Mouse (Mus musculus): ENCODE results near the gene Foxo1.

Foxo1 gene

DNA sequence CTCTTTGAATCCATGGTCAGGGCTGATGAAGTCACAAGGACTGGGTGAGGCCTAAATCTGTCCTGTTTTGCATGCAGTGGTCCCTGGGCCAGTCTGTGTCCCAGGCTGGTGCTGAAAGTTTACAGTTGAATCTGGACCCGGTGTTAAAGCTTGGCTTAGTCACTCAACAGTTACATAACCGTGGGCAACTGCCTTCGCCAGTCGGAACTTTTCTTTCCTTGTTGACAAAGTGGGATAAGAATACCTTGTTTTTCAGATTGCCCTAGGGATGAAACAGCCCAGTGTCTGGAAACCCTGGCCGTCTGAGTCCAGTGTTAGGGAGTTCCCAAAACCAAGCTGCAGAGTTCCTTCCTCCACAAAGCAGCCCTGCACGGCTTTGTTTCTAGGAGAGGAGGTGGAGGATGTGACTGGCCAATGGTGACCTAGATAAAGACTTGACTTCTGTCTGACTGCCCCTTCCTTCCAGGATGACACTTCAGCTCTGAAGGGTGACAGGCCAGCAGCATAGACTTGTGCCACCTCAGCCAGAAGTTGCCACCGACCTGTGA is 101.8 kb downstream of the Foxo1 start:
- no peak for DNase-seq

GRCm38 (mm10) chr3:52376974-52377373 is 108.8 kb downstream of the Foxo1 start:
- DNase-seq = peak; percentile 36

DNA sequence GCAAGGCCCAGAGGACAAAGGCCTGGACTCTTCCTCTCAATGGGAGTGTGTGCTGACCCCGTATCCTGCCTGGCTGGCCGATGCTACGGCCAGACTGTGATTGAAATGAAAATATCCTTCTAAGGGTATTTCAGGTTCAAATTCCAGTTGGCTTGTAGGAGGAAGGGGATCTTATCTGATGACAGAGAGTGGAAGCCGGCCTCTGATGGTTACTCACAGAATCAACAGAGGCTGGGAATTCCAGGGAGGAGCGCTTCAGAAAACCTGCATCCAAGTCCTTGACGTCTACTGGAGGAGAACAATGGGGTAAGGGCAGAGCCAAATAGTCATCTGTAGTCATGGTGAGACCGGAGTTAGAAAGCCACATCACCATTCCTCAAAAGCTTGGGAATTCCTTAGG is 115.2 kb downstream of the Foxo1 start:
- DNase-seq = peak; percentile 36

GRCm38 (mm10) chr3:52386343-52386742 is 118.2 kb downstream of the Foxo1 start:
- DNase-seq = no peak

DNA sequence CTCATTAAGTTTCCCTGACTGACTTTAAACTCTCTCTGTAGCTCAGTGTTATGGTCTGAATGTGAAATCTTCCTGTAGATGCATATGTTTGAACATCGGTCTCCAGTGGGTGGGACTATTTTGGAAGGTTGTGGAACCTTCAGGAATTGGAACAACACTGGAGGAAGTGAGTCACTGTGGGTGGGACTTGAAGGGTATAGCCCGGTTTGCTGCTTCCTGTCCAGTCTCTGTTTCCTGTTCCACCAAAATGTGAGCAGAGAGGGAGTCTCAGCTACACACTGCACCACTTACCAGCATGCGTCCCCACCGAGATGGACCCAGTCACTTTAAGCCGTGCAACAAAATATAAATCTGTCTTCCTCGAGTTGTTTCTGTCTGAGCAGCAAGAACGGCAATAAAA is 122.2 kb downstream of the Foxo1 start:
- DNase-seq = no peak

- no peak for DNase-seq
Measured at GRCm38 (mm10) chr3:52390766-52391665, 122.9 kb downstream of the Foxo1 start.

DNA sequence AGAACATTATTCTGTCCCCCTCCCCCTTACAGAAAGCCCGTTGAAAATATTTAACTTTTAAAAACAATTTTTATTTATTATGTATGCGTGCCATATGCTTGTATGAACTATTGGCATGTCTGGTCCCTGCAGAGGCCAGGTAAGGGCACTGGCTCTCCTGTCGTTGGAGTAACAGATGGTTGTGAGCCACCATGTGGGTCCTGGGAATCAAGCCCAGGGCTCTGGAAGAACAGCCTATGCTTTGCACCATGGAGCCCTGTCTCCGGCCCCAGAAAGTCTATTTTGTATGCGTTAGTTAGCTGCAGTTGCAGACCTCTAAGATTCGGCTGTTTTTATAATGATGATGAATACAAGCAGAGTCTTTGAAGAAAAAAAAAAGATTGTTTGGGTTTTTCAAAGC is 123.8 kb downstream of the Foxo1 start:
- DNase-seq = no peak

GRCm38 (mm10) chr3:52392521-52392920 is 124.4 kb downstream of the Foxo1 start:
- no peak for DNase-seq

DNA sequence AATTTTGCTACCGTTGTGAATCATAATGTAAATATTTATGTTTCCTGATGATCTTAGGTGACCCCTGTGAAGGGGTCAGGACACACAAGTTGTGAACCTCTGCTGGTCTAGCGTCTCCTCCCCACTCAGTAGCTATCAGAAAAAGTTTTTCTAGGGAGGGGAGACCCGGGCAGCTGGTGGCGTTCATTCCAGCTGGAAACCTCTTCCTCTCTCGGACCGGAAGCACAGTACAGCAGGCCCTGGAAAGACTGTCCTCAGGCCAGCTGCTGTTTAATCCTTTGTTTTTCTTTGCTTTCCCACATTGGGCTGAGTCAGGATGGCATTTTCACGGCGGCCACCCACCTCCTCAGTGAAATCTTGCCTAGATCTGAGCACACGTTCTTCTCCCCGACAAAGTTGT is 125.0 kb downstream of the Foxo1 start:
- DNase-seq = no peak

GRCm38 (mm10) chr3:52396121-52396731 is 128.1 kb downstream of the Foxo1 start:
- DNase-seq = no peak

GRCm38 (mm10) chr3:52396951-52397615 is 128.9 kb downstream of the Foxo1 start:
- no peak for DNase-seq

DNA sequence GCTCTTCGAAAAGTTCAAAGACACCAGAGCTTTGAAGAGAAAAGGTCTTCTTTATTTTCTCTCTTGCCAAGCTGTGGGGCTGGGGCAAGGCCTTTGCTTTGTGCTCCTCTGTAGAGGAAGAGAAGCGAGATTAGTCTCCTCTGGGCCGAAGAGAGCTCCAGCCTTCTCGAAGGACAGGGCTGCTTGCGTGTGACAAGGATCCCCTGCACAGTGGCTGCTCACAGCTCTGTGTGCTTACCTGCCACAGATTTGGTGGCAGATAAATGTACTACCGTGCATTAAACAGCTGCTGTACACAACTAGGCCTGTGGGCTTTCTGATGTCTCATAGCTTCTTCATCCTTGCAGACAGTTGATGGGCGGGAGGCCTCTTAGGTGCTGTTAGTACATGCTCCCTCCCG is 129.8 kb downstream of the Foxo1 start:
- no peak for DNase-seq

GRCm38 (mm10) chr3:52400284-52401161 is 132.4 kb downstream of the Foxo1 start:
- DNase-seq = peak; percentile 32

DNA sequence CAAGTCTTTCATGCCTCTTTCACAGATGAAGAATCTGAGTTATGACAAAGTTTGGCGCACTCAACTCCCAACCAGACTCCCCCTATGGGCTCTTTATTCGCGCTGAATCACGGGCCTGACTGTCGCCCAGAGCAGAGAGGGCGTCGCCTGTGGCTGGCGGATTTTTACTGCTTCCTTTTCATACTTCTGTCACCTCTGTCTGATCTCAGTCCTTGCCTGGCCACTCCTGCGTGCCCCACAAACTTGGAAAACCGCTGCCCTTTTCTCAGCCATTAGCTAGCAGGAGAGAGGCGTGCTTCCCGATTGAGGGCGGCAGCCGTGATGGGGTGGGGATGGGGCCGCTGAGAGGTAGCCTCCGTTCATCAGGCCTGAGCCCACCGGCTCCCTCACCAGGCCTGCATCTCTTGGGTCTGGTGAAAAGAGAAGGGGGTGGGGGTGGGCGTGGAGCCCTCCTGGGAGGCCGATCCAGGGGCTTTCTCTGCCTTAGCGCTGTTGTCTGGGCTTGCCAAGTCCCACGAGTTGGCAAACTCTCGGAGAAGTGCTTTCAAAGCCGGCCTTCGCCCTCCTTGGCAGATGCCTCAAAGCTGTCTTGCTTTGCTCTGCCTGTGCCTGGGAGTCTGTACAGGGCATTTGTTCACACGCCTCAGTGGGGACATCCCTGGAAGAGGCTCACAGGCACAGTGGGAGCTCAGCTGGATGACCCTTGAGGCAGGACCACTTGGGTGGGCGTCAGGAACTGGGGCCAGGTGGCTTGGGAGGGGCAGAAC is 133.2 kb downstream of the Foxo1 start:
- DNase-seq = peak; percentile 69
